13 mouse cellular contexts compared by ENCODE assay signal in genomic region chr10:86880071-86880806, GRCm38 (mm10).
A peak's percentile ranks its signal among the peaks of the same experiment; 100 is the strongest.
DNase-seq lines count a peak whose midpoint lies in the region; ATAC-seq and TF ChIP-seq lines count a peak whose summit lies in the region.
"Had no signal": no experiment of that assay in that cellular context is flagged by ENCODE, and none has a peak within 500 bp of the region (broad histone marks: within the 10 kb centered on the region; RNA-seq: fewer than 3 reads in every experiment).

No protein-coding gene starts in this region.

- no peaks in the 10 kb centered on the region for H3K36me3 ChIP-seq in heart, adult 2 months (ENCODE audit: control insufficient read depth, insufficient read depth, low read length)
- H3K36me3 ChIP-seq: hindbrain, embryonic 13.5 days; limb, embryonic 13.5 days; neural tube, embryonic 12.5 days had no signal

- no peak for TF ChIP-seq POLR2A in lung, adult 2 months (IDR thresholded peaks at IDR 0.05; ENCODE audit: borderline replicate concordance, extremely low read depth, low read depth, low read length)
- TF ChIP-seq POLR2A in heart, adult 2 months (IDR thresholded peaks at IDR 0.05; ENCODE audit: insufficient read depth, low read depth, low read length), result no peak

- H3K4me3 ChIP-seq in lung, adult 2 months (replicated peaks; ENCODE audit: extremely low read depth, low read depth, low read length), result no peak overlapping the region
- no peak overlapping the region for H3K4me3 ChIP-seq in heart, adult 2 months
- H3K4me3 ChIP-seq: hindbrain, embryonic 13.5 days; limb, embryonic 13.5 days; megakaryocyte, embryonic 14.5 days; neural tube, embryonic 12.5 days had no signal

- H3K27ac ChIP-seq in heart, adult 2 months, result no peak overlapping the region
- H3K27ac ChIP-seq: hindbrain, embryonic 13.5 days; limb, embryonic 13.5 days; neural tube, embryonic 12.5 days had no signal

- no peak overlapping the region for H3K9ac ChIP-seq in heart, adult 2 months (ENCODE audit: low read depth, low read length)
- H3K9ac ChIP-seq: hindbrain, embryonic 13.5 days; limb, embryonic 13.5 days; neural tube, embryonic 12.5 days had no signal

- H3K27me3 ChIP-seq in heart, adult 2 months (ENCODE audit: control insufficient read depth, insufficient read depth, low read length), result no peaks in the 10 kb centered on the region
- H3K27me3 ChIP-seq: hindbrain, embryonic 13.5 days; limb, embryonic 13.5 days; neural tube, embryonic 12.5 days had no signal

- no peak for TF ChIP-seq CTCF in lung, adult 2 months (IDR thresholded peaks at IDR 0.05; ENCODE audit: insufficient read depth, low read length)
- TF ChIP-seq CTCF in heart, adult 2 months (IDR thresholded peaks at IDR 0.05), result no peak

- WGBS in lung, adult 2 months, result 51% methylated on average over 5 of the region's 5 CpGs
- 59% methylated on average over 5 of the region's 5 CpGs for WGBS in heart, adult 2 months

- peak; percentile 7 to 17 for DNase-seq in lung, adult 18-20 months
- DNase-seq in lung, adult 2 months, result no peak
- peak; percentile 37 for DNase-seq in adrenal gland, postnatal 10 days
- peak; percentile 12 for DNase-seq in cerebellum, adult 8-10 months
- DNase-seq in gastrocnemius, postnatal 36 days, result peak; percentile 50 to 57
- DNase-seq in heart, adult 2 months, result no peak
- DNase-seq in T-cell, adult 2 months (ENCODE audit: low spot score), result no peak
- DNase-seq: kidney, postnatal 25 days had no signal

- no peak for TF ChIP-seq EP300 in heart, adult 2 months (IDR thresholded peaks at IDR 0.05; ENCODE audit: insufficient read depth, low read depth, low read length)

- no peaks in the 10 kb centered on the region for H3K79me2 ChIP-seq in heart, adult 2 months (replicated peaks; ENCODE audit: control insufficient read depth, insufficient read depth, low read length)

- no peak for ATAC-seq in CD4-positive, CD25-positive, alpha-beta regulatory T cell, adult 4 months

- no peaks in the 10 kb centered on the region for H3K4me1 ChIP-seq in lung, adult 2 months (ENCODE audit: control insufficient read depth, insufficient read depth, low read length)
- no peaks in the 10 kb centered on the region; the same call in 1 of the 2 replicates for H3K4me1 ChIP-seq in heart, adult 2 months (ENCODE audit: control insufficient read depth, insufficient read depth, low read length)
- H3K4me1 ChIP-seq: limb, embryonic 13.5 days; neural tube, embryonic 12.5 days had no signal

- intact Hi-C loops in gastrocnemius, postnatal 36 days (cut with DNase I), result loop anchor here (5.0 kb wide), 1 partner anchor 92 kb away; no protein-coding TSS in a partner anchor
- intact Hi-C loops in heart, adult 2 months (cut with DNase I), result no loop called here

Comparison
In these comparisons a context has a peak if more than half of its experiments do, and no peak if none do; other contexts are left out.
1. DNase-seq: peak in lung, adult 18-20 months (2 of 2), adrenal gland, postnatal 10 days (single experiment), cerebellum, adult 8-10 months (single experiment) and gastrocnemius, postnatal 36 days (2 of 2); none in lung, adult 2 months (single experiment), heart, adult 2 months (0 of 2) and T-cell, adult 2 months (single experiment).